Mouse (Mus musculus) ovary, postnatal 14 days (tissue): ENCODE measurements around the gene Ctbp1.

Experiments
- DNase-seq: peaks from one replicate; pipeline ENCODE4 v3.0.0; 2022; ENCODE audit warnings: low spot score

Ctbp1 gene

DNA sequence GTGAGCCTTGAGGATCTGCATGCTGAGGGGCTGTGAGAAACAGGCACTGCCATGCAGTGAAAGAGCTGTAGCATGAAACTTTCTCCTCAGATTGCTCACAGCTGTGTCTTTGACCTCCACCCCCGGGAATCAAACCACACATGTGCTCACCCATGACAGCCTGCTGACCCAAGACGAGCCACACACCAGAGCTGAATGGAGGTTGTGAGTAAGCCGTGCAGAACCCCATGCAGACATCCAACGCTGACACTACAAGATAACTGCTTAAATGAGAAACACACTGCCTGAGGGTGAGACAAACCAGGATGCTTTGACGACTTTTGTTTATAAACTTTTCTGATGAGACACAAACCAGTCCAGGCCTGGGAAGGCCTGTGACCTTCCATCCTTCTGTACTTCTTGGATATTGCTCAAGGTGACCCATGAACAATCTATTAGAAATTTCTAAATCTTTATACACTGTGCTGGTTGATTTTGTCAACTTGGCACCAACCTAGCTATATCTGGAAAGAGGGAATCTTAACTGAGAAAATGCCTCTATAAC is 30.3 kb downstream of the Ctbp1 start:
- DNase-seq: no peak

DNA sequence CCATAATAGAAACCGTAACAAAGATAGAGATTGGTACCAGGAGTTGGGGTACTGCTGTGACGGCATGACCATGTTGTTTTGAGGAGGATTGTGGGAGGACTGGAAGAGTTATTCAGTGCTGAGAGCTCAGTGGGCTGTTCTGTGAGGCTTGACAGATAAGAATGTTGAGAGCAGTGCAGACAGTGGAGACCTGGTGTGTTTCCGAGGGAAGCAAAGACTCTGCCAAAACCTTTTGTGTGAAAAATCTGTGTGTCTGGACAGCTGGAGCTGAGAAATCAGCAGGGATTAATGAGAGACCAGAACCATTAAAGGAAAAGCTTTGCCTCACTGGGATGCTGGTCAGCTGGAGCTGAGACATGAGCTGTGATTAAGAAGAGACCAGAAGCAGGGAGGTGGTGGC is 34.9 kb downstream of the Ctbp1 start:
- no peak for DNase-seq

DNA sequence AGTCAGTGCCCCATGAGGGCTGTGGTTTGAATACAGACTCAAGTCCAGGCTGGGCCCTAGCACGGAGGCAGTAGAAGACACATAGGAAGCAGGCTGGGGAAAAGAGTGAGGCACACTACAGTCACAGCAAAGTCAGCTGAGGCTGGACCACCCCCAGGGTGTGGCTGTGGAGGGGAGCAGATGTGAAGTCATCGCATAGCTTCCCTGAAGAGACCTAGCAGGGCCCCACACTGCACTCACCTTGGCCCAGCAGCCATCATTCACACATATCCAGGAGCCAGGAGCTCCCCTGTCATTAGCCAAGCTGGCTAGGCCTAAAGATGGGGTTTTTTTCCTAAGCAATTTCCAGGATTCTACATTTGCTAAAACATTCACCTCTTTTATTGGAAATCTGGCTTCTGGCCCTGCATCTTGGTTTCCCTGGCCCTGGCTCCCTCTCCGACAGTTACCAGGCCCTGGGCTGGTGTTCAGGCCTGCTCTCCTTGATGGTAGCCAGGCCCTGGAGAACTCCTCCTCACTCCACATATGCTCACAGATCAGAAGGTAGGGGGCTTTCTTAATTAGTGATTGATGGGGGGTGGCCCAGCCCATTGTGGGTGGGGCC is 35.6 kb downstream of the Ctbp1 start:
- DNase-seq: no peak

DNA sequence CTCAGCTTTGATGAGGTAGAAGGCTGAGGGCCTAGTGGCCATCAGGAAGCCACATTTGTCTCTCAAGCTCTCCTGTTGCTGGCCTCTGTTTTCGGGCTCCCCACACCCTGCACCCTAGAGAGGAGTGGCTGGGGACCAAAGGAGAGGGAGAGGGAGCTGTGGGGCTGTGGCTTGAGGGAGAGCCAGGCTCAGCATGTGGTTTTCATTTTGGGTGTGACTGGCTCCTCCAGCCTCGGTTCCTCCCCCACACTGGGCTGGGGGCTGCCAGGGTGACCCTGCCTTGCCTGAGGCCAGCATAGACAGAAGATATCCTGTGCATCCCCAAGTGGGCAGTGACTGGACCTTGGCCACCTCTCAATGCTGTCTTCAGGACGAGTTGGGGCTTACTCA is 36.5 kb downstream of the Ctbp1 start:
- no peak for DNase-seq

DNA sequence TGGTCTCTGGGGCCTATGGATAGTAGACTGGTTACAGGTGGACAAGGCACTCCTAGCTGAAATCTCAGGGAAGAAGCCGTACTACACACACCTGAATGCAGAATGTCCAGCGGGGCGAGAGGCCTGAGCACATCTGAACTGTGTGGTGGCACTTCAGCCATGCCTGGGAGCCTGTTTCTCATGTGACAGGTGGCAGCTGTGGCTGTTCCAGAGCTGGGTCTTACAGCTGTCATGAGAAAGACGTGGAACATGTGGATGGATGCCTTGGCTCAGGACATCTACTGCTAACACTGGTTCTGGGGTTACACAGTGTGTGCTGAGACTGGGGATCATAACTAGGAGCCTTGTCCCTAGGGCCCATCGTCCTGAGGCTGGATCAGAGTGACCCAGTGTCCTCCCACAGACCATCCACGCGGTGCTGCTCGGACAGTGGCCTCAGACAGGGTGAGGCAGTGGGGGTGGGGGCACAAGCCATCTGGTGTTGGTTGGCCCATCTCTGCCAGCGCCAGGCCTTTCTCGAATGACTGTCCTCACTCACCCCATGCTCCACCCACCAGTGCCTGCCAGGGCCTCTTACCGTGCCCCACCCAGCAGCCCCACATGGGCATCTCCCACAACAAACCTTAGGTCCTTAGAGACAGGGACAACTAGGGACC is 37.1 kb downstream of the Ctbp1 start:
- no peak for DNase-seq

DNA sequence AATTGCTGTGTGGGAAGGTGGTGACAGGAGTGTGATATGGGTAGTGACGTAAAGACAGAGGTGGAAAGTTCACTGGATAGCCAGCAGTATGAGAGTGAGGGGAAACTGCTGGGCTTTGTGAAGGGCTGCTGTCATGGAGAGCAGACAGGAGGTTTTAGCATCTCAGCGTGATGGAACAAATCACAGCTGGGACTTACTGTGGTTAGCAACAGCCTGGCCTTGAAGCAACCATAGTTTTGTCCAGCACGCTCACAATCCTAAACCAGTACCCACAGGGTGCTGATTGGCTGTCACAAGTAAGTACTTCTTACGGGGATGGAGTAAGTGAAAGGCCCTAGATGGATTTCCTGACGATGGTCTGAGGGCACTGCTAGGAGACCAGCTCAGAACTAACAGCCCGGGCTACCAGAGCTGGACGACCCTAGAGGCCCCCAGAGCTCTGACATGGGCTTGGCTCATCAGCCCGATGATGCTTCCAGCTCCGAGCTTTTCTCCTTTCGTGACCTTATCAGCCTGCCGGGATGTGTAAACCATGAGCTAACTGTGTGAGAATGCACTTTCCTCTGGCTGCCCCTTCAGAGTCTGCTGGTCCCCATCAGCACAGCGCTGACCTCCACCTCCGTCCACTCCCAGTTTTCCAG is 40.3 kb downstream of the Ctbp1 start:
- DNase-seq: no peak

DNA sequence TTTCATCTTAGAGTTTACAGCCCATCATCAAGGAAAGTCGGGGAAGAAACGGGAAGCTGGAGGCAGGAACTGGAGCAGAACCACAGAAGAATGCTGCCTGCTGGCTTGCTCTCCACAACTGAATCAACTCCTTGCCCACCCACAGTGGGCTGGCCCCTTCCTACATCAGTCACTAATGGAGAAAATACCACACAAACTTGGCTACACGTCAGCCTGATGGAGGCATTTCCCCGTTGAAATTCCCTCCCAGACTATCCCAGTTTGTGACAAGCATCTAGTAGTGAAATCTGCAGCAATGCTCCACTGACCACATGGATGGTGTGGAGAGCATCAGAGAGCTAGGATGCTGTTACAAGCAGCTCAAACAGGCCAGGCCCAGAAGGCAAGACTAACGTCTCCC is 42.0 kb downstream of the Ctbp1 start:
- DNase-seq: no peak

DNA sequence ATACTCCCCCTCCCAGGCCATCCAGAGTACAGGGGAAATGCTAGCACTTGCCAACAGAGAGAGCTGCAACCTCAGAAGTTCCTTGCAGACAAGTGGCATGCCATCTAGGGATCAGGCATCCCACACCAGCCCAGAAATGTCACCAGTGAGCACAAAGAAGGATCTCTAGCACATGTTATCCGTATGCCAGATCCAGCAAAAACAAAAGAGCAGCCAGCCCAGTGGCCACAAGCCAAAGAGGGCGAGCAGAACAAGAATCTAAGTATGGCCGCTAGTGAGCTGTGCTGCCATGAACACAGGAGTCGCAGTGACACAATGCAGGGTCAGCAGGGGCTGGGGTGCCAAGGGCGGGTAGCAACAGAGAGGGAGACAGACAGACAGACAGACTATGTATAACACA is 44.5 kb downstream of the Ctbp1 start:
- no peak for DNase-seq

DNA sequence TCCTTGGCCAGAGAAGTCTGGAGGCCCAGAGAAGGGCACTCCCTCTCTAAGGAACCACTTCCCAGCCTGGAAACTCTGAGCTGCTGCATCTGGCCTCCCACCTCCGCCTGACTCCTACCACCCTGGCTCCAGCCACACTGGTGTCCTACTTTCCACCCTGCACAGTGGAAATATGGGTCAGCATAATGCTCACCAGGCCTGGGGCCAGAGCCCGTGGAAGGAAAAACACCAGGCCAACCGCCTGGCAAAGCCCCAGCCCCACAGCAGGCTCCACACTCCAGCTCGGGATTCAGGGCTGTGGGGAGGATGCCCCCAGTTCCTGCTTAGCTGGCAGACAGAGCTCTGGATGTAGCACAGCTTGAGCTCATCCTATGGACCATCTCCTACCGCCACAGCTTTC is 46.4 kb downstream of the Ctbp1 start:
- DNase-seq: no peak

DNA sequence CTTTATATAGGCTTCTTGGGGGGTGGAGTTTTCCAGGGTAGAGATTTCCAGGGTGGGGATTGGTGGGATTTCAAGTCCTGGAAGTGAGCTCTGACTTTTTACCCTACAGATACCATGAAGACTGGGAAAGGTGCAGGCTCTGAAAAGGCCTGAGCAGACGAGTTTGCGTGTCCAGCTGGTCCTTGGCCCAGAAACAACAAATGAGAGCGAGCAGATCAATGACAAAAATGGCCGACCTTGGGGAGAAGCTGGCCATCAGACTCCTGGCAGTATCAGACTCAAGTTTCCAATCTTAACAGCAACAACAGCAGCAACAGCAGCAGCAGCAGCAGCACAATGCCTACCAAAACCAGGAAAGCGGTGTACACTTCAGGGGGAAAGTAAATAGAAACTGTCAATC is 49.1 kb downstream of the Ctbp1 start:
- no peak for DNase-seq

DNA sequence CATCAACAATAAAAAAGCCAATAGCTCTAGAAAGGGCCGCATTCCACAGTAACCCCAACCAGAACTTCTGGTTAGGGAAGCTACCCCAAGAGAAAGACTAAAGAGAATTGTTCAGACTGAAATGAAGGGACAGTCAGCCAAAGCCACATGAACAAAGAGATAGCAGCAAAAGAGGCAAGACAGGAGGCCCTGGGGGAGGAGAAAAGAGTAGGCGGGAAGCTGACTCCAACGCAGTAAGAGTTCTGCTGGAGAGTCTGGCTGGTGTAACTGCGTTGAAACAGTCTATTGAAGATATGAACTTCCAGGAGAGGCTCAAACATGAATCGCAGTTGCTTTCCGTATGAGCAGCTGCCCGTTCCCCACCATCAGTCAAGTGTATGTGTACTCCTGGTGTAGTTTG is 50.3 kb downstream of the Ctbp1 start:
- DNase-seq: no peak

DNA sequence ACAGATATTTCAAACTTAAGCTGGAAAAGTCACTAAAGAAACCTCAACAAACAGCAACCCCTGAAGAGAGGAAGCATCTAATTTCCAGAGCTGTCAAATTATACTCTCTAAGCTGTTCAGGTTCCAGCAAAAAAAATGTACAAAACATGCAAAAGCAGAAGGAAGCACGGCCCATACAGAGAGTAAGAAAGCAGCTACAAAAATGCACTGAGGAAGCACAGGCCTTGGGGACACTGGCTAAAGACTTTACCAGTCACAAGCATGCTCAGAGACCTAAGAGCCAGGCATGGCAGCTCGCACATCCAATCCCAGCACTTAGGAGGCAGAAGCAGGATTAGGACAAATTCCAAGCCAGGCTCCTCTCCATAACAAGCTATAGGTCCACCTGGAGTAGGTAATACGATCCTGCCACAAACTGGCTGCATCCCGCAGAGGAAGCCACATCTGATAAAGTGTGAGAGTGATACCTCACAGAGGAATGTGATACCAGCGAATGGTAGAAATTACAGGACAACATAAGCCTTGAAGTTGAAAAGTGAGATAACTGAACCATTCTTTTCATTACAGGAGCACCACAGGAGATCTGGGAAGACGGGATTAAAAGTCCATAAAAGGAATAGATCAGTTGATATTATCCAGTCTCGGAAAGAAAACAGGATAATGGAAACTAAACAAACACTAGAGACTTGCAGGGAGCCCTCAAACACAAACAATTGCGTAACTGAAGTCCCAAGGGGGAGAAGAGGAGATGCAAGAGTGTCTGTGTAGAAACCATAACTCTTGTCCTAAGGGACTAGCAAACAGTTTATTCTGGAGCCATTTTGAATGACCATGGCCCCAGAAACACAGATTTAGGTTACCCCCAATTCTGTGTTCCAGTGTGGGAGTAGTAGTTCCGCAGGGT is 51.7 kb downstream of the Ctbp1 start:
- no peak for DNase-seq

DNA sequence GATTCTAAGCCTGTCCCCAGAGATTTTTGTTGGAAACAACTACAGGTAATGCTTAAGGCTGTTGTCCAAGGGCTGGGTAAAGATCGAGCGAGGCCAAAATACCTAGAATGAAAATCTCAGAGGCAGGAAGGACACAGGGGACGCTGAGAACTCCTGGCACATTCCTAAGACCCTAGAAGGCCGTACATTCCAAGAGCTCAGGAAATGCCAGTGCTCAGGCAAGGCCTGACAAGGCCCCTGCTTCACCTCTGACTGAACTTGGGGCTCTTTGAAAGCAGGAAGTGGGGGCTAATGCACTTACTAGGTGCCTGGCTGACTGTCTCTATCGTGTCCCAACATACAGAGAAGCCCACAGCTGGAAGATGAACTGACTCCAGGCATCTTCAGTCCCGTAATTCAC is 52.4 kb downstream of the Ctbp1 start:
- DNase-seq: no peak

DNA sequence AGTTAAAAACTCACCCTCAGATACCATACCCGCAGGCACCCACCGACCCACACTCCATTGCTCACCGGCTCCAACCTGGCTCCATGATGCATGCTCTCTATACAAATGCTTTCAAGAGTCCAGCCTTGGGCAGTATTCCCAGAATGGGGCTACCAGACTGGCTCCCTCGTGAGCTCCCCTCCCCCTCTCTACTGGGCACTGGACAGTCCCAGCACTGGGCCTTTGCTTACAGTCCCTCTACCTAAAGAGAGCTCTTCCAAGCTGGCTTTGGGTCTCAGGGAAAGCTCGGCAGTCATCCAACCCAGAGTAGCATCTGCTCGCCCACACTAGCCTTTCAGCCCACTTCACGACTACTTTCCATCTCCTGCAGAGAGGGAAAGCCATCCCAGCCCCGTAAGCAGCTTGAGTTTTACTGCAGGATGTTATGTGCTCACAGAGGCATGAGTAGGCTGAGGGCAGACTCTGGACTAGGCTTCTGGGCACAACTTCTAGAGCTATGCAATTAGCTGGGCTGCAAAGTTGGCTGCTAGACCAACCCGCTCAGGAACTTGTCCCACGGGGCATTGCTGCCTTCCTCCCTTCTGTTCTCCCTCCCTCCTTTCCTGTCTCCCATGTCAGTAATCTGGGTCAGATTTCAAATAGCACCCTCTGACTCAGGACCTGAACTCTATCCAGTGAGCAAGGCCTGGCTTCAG is 54.3 kb downstream of the Ctbp1 start:
- no peak for DNase-seq

DNA sequence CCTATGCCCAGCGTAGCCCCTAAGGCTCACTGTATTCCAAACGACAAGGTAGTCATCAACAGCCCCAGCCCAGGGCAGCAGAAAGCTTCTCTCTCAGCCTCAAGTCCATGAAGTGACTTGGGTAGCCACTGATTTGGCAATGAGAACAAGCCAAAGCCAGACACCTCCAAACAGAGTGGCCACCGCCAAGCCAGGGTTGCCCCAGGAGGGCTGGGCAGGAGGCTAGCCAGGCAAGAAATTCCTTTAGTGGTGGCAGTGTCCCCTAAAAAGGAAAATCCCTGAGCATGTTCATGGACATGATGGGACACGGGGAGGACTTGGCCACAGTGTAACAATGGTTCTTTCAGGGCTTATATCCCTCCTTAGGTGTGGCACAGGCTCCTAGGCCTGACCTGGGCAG is 55.0 kb downstream of the Ctbp1 start:
- no peak for DNase-seq

DNA sequence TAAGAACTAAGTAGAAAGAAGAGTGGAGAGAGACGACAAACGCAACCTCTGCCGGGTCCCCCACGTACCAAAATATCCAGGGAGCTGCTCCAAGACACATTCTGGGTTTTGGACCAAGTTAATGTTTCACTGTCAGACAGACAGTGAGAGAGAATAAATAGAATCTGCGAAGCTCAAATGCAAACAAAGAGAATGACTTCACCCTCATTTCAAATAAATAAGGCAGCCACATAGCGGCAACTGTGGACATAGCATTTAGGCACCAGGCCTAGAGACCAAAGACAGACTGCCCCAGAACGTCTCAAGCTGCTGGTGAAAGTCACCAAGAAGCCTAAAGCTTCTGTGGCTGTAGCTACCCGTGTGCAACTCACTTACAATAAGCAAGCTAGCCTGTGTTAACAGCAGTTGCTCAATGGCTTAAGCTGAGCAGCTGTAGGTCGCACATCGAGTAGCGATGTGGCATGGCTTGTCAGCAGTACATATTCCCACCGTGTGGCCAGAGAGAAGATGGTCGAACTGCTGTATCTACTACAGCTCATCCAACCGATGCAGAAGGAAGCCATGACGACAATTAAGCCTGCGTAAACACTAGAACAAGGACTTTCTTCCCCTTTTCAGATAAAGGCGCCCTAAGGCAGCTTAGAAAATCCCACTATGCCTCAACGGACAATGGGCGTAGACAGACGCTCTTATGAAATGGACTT is 55.9 kb downstream of the Ctbp1 start:
- DNase-seq: no peak

DNA sequence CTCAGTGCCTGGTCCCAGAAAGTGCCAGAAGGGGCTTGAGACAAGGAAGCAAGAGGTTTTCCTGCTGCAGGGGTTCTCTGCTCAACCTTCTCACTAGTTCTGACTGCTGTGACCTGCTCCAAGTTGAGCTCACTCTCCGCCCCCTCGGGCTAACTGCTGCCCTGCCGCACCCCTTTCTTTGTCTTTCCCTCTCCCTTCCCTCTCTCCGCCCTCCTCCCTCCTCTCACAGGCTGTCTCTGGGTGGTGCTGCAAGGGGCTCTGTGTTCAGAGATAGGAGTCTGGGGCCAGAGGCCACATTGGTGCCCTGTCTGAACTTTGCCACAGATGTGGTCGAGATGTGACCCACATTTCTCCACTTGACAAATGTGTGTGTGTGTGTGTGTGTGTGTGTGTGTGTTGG is 56.7 kb downstream of the Ctbp1 start, which contains the start of gene Spon2:
Gene Spon2, minus strand, starts transcription at position 375 of the 400 bp plus-strand sequence.
- no peak for DNase-seq

DNA sequence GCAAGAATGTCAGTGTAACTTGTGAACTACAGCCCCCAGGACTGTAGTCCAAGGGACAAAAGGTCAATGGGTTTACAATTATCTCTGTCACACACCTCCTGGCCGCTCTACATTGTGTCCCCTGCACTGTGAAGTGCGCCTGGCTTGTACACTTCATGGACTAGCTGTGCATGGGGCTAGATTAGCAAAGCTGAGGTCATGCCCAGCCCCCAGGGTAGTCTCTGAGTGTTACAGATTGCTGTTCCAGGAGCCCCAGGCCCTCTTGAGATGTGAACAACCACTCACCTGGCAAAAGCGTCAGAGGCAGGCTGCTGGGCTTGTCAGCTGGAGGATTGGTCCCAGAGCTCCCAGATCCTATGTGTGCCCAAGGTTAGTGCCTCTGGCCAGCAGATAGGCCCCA is 57.1 kb downstream of the Ctbp1 start:
- no peak for DNase-seq

DNA sequence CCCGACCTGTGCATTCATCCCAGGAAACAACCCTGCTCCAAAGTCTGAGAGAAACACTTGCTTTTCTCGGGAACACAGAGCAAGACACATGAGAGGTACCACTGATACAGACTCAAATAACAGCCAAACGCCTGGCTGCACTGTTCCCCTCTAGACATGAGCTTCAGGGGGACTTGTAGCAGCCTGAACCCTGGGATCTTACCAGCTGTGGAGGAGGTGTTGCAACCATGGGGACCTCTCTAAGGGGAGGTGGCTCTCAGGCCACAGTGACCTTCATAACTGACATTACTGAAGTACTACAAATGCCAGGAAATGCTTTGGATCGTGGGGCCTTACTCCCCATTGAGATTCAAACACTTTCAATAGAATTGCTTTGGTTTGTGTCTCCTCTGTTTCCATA is 60.1 kb downstream of the Ctbp1 start:
- DNase-seq: no peak

DNA sequence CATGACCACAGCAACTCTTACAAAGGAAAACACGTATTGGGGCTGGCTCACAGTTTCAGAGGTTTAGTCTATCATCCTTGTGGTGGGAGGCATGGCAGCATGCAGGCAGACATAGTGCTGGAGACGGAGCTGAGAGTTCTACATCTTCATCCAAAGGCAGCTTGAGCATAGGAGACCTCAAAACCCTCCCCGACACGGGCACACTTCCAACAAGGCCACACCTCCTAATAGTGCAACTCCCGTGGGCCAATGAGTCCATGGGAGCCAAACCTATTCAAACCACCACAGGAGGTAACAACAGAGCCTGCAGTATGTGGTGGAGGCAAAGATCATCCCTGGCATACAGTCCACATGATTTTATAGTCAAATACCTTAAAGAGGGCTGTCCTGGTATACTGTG is 63.5 kb downstream of the Ctbp1 start:
- DNase-seq: no peak

DNA sequence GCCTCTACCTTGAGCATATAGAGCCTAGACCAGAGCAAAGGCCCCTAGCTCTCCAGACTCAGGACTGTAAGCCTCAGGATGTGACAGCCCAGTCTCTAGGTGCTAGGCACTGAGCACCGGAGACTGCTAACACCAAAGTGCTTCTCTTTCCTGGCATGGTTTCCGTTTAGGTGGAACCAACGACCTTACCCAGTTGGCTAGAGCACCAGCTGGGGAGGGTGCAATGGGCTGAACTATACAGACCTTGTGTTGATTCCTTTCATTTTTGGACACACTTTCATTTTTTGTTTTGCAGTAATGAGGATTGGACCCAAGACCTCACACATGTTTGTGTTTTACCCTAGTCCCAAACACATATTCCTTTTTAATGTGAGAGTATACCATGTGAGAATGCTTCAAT is 64.3 kb downstream of the Ctbp1 start:
- DNase-seq: no peak
